Mouse (Mus musculus): ENCODE results near the gene Dock1. TPM values are rescaled to one million over a fixed set of nuclear protein-coding genes. Genes with fewer than 3 reads are reported as not detected.

Gene Dock1
- total RNA-seq, 2 experiments from 2014 or later: 21.3 TPM

DNA sequence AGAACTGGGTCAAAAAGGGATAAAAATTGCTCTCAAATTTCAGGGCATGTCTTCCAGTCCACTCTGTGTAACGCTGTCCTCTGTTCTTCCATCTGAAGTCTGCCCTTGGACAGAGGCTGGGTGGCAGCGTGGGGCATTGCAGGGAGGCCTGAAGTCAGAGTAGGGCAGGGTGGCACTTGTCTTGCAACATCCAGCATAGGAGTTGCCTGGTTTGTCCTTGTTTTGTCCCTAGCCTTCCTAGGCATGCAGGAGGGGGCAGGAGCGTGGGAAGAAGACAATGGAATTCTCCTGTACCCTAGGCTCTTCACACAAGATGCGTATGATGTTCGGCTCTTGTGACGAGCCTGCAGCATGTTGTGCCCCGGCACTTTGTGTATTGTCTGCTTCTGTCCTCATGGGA is 273.2 kb downstream of the Dock1 start:
- no peak for DNase-seq (ENCODE audit: low spot score in 2 of 2)

DNA sequence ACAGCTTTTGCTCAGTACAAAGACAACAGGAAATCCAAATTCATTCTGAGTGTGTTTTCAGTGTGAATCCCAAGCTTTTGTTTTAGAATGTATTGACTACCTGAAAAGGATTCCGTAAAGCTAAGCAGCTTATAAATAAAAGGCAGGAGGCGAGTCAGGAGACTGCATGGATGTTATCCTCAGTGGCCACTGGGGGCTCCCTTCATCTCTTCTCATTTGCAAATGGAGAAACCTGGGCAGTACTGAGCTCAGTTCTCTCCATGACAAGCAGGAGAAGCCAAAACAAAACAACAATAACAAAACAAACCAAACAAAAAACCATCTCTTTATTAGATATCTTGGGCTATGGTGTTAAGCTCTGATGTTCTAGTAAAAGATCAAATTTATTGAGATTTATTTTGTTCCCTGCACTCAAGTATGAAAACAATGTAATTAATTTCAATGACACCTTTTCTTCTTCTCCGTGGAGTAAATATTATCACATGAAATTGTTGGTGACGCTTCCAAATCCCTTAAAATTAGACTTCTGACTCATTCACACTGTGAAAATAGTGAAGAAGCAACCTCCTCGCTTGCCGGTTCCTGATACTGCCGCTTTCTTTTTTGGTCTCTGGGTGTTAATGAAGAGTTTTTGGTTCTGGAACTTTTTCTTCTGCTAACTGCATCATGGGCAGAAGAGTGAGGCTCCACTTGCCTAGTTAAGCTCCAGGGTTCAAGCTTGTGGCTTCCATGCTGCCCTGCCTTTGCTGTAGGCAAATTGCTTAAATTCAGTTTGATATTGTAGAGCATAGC is 275.7 kb downstream of the Dock1 start:
- peak; percentile 17 to 42 for DNase-seq (ENCODE audit: low spot score in 2 of 2)

DNA sequence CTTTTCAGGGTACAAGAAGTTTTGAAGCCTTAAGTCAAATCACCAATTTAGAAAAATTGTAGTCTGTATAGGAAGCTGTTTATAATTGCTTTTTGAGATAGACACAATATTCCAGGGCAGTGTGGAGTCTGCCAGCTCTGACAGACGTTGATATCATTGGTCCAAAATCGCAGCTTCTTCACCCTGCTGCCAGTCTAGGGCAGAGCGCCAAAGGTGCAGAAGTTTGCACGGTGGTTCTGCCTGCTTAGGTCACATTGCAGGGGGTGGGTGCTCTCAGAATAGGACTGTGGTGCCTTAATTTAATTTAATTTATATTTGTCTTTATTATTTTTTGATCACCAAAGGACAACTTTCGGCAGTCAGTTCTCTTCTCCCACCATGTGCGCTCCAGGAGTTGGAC is 288.6 kb downstream of the Dock1 start:
- DNase-seq (ENCODE audit: low spot score in 2 of 2): no peak

DNA sequence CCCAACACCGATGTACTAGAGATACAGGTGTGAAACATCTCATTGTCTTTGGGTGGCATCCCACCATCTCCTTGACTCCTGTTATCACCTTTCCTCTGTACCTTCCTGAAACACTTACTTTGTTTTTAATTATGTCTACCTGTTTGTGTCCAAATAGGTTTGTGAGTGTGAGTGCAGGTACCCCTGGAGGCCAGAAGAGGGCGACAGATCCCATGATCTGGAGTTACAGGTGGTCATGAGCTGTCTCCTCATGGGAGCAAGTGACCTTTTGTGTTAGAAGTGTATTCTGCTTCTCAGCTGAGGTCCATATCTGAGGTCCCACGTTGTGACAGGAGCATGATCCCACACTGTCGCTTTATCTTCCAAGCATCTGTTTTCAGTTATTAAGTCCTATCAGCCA is 290.4 kb downstream of the Dock1 start:
- DNase-seq (ENCODE audit: low spot score in 2 of 2): no peak

DNA sequence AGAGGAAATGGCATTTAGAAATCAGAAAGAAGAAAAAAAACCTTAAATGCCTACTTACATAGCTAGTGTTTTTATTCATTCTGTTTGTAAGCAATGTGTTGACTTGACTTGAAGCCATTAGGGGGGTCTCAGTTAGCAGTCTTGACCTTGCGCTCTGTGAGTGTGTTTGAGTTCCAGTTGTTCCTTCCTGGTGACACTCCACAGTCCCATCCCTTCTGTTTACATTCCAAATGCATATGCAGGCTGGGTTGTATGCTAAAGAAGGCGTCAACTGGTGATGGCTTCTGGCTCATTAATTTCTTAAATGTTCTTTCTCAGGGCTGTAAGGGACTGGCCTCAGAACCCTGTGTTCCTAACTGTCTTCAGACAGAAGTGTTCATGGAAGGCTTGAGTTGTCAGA is 291.2 kb downstream of the Dock1 start:
- no peak for DNase-seq (ENCODE audit: low spot score in 2 of 2)

DNA sequence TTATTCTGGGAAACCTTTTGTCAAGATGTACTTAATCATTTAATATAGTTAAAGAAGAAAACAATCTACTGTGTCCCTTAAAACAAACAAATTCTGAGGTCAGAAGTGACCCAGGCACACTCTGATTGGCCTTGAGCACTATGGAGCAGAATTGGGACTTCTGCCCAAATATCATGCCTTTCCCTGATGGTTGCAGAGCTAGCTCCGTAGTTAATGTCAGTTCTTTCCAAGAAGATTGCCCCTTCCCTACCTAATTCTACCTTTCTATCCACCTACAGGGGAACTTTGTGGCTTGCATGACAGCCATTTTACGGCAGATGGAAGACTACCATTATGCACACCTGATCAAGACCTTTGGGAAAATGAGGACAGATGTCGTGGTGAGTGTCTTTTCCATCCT is 319.8 kb downstream of the Dock1 start:
- DNase-seq (ENCODE audit: low spot score in 2 of 2): no peak

DNA sequence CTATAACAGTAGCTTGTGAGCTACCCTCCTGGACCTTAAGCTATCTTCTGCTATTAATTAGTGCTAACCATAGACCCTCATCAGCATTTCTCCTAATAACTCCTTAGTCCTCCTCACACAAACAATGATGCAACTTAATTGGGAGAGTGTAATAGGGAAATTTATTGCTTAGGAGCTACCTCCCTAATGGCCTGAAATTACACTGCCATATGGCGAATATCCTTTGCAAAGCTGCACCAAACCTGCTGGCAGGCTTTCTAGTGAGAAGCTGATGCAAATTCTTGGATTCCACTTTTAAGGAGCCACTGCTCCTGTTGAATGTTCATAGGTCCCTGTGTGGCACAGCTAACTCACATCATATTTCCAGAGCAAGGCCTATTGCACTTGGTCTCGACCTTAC is 320.5 kb downstream of the Dock1 start:
- no peak for DNase-seq (ENCODE audit: low spot score in 2 of 2)

DNA sequence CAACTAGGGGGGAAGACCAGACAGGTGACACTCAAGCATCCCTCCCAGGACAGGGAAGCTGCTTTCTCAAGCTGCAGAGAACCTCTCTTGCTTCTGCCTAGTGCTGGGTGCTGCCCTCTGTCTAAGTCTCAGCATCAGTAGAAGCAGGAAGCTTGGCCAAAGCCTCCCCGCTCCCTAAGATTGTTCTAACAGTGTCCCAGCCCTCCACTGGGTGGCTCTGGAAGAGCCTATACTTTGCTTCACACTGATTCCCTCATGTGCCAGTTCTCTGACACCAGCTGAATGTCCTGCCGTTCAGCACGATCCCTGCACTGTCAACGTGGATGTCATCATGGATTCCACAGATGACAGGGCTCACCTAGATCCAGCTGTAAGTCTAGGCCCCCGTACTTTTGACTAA is 324.5 kb downstream of the Dock1 start:
- no peak for DNase-seq (ENCODE audit: low spot score in 2 of 2)

DNA sequence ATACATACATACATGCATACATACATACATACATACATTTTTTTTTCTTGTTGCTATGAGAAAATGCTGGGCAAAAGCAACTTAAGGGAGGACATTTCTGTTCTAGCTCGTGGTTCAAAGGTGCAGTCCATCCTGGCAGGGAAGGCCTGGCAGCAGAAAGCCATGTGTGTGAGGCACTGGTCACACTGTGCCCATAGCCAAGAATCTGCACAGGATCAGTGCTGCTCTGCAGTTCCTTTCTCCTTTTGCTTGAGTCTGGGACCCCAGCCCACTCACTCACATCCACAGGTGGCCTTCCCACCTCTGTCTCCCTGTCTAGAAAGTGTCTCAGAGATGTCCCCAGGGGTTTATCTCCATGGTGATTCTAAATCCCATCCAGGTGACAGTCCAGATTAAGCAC is 331.8 kb downstream of the Dock1 start:
- DNase-seq (ENCODE audit: low spot score in 2 of 2): no peak

DNA sequence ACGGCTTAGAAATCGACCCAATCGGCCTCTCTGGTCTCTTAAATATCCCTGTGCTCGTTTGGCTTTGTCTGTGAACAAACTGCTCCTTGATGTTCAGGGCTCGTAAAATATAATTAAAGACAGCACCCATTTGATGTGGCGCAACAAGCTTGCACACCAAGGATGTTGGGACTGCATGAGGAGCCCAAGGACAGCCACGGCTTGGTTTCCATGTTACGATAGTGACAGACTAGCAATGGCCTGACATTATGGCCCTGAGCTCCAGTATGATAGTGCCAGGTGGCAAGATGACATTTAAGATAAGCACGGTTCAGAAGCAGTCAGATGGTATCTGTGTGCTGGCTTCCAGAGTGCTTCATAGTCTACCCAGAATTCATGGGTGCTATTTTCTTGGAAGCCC is 332.4 kb downstream of the Dock1 start:
- DNase-seq (ENCODE audit: low spot score in 2 of 2): no peak

DNA sequence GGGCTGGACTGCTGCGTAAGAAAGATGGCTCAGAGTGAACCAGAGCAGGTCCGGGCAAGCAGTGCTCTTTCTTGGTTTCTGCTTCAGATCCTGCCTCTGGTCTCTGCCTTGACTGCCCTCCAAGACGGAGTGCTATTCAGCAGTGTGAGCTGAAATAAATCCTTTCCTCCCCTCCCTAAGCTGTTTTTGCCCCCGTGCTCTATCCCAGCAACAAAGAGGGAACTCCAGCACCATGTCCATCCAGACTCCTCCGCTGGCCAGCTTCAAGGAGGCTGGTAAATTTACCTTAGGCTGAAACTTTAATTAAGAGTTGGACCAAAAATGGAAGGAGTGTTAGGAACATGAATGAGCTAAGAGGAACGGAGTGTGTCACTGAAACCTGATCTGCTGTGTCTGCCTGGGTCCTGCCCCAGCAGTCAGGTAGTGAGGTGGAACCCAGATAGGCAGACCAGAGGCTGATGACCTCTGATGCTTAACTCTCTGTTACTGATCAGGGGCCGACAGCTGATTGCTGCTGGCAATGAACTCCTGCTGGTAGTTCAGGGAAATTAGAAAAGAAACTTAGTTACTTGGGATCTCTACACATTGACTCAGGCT is 335.6 kb downstream of the Dock1 start:
- no peak for DNase-seq (ENCODE audit: low spot score in 2 of 2)

DNA sequence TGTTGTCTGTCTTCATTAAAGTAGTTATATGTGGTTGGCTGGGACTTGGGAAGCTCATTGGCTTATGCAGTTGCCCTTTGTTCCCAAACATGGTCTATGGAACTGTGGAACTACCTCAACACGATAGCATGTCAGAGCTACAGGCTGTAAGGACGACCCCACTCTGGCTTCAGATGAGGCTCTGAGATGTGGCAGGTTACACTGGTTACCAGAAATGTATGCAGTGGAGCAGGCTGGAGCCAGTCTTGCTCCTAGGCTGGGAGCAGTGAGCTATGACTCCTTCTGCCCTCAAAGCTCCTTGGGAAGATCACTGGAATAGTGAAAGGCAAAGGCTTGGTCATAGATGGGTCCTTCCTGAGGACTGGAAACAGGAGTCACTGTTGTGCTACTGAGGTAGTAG is 337.6 kb downstream of the Dock1 start:
- DNase-seq (ENCODE audit: low spot score in 2 of 2): no peak

DNA sequence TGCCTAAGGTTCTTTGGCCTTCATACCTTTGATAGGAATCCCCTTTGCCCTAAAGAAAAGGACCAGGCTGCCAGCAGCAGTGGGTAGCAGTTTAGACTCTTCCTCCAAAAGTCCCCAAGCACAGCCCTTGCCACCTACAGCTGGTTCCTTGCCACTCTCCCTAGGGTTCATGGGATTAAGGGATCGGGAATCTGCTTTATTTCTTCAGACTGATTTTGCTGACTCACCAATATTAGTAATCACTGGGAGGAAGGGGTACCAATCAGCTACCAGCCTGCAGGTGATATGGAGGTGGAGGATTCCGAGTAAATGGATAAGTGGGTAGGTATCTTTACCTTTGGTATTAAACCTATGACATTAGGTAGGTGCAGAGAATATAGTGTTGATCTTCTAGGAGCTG is 340.5 kb downstream of the Dock1 start:
- no peak for DNase-seq (ENCODE audit: low spot score in 2 of 2)

DNA sequence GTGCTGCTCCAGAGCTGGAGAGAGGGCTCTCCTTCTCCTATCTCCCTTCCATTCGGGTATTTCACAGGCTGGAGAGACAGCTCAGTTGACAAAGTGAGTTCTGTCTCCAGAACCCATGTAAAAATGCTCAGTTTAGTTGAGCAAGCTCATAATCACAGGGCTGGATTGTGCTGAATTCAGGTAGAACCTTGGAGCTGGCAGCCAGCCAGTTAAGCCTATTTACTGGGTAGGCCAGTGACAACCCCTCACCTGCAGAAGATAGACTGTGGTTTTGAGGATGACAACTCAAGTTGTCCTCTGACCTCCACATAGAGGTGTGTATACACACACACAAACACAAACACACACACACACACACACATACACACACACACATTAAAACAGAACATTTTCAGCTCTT is 347.1 kb downstream of the Dock1 start:
- DNase-seq (ENCODE audit: low spot score in 2 of 2): no peak

DNA sequence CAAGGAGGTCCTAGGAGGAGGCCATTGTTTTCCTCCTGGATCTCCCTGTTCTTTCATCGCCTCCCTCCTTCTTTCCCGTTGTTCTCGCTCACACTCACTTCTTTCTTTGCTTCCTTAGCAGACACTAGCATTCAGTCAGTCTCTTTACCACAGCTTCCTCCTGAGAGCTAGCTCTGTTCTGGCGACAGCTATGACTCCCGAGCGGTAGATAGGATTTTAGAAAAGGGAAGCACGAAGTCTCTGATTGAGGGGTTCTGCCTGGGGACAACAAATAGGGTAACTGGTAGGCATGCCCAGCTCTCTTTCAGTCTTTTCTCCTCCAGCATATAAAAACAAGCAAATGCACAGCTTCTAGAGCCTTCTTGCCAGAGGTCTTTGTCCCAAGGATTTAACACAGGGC is 350.3 kb downstream of the Dock1 start:
- DNase-seq (ENCODE audit: low spot score in 2 of 2): no peak

DNA sequence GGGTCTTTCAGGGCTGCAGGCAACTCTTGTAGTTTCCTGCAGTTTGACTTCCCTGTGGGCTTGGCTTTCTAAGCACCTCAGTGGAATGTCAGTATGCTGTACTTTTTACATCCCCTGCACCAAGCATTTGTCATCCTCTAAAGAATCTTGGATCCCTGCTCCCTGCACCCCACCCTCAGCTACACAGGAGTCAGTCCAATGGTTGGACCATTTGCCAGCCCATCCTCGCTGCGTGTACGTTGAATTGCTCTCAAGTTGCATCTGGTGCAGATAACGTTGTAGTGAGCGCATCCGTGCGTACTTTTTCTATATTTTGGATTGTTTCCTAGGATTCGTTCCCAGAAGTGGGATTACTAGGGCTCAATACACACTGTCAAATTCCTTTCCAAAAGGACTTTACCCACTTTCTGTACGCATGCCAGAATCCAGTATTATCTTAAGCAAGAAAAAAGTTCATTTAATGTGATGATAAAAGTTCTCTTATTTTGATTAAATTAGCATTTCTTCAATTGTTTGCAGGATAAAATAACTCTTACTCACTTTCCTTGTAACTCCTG is 351.2 kb downstream of the Dock1 start:
- DNase-seq (ENCODE audit: low spot score in 2 of 2): no peak

DNA sequence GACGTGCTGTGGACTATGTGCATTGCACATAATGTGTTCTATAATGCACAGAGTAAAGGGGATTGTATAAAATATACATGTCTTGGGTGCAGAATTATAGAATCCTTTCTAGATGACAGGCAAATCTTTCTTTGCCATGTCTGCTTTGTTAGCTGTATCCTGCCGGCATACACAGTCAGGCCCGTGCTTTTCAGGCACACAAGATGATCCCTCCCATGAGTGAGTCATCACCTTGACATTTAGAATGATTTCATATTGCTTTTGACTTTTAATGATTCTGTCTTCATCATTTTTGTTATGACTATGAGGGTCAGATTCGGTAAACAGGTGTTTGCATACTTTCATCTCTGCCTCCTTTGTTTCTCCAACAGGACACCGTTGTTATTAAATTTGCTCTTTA is 354.1 kb downstream of the Dock1 start:
- no peak for DNase-seq (ENCODE audit: low spot score in 2 of 2)

DNA sequence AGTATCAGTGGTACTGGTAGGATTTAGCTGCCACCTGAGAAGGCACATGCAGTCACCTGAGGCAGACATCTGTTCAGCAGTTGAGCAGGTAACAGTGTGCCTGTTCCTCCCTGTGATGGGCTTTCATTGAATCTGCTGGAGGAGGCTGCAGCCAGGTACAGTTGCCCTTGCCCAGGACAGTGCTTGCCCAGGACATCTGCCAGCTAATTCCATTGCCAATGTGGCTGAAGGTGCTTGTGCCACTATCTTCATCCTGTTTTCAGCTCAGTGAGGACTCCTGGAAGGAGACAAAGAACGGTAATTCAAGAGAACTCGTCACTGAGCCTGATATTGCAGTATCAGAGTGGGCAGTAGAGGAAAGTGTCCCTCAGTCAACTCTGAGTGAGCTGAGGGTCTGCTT is 358.3 kb downstream of the Dock1 start:
- no peak for DNase-seq (ENCODE audit: low spot score in 2 of 2)

DNA sequence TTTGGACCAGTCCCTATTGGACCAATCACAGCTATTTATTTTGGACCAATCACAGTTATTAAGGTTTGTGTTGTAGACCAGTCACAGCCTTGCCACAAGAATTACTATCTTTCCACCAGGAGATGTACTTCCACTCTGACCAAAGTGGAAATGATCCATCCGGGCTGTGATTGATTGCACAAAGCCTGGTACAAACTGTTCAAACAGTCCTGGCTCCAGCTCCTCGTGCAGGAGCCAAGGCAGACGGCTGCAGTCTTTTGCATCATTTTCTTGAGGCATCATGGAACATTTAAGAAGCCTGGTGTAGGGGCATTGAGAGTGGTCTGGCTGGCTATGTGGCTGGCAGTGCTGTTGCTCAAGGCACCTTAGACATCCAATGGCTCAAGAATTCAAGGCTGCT is 358.7 kb downstream of the Dock1 start:
- DNase-seq (ENCODE audit: low spot score in 2 of 2): no peak

DNA sequence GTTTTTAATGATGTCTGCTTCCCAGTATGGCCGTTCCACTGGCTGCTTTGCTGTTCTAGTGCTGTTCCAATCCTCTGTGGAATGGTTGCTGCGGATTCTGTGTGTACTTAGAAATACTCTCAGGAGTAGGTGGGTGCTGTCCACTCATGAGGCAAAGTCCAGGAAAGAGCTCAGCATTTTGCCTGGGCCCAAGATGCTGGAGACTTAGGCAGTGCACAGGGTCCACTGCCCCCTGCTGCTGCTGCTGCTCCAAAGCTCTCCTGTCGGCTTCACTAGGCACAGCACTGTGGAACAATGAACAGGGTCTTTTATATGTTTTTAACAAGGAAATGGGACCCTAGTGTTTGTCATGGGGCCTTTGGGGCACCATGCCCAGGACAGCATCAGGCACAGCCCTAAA is 361.0 kb downstream of the Dock1 start:
- DNase-seq (ENCODE audit: low spot score in 2 of 2): no peak

DNA sequence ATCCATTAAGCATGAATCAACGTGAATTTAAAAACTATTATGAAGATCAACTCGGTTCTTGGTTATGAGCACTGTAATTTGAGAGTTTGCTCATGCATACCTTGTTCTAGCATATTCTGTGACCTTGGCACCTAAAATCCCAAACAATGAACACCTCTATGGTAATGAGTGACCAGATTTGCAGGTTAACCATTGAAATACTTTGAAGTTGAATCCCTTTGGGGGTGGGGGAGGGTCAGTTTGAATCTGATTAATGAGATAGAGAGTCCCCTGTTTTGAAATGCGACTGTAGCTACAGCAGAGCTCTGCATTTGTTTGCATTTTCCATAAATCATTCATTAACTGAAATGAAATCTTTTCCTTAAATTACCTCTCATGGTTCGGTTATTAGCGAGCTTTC is 364.4 kb downstream of the Dock1 start:
- DNase-seq (ENCODE audit: low spot score in 2 of 2): no peak

DNA sequence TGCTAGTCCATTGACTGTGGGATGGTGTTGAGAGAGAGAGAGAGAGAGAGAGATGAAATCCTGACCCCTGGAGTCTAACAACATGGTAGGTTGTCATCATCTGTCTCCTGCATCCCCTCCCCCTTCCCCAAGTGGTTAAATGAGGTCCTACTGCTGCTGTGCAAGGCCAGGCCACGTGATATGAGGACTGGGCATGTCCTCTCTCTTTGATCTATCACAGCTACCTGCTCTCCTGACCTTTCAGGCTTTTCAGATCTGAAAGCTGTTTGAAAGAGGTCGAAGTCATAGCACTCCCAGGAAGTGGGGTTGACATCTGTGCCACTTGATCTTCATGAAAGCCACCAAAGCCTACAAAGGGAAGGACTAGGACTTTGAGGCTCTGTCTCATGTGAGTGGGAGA is 365.2 kb downstream of the Dock1 start:
- no peak for DNase-seq (ENCODE audit: low spot score in 2 of 2)

DNA sequence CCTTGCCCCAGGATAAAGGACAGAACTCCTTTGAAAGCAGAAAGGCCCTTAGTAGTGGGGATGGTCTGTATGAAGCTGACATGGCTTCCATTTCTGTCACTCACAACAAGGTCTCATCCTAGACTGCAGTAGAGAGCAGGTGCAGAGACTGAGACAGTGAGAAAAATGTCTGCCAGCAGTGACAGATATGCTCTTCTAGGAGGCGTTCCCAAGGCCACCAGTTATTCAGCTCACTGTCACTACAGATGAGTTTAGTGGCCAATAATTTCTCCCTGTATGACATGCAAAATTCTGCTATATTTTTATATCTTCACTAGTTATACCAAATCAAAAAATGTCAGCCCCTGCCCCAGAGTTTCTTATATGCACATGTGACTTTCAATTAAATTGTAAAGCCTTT is 368.5 kb downstream of the Dock1 start:
- no peak for DNase-seq (ENCODE audit: low spot score in 2 of 2)
